In genomic region chr17:81513368-81513958, GRCm38 (mm10) we compare ENCODE assay signal across 13 mouse cellular contexts.
DNase-seq lines count a peak whose midpoint lies in the region; ATAC-seq and TF ChIP-seq lines count a peak whose summit lies in the region.
"Had no signal": no experiment of that assay in that cellular context is flagged by ENCODE, and none has a peak within 500 bp of the region (broad histone marks: within the 10 kb centered on the region; RNA-seq: fewer than 3 reads in every experiment).

No protein-coding gene starts in this region.

- peak; percentile 18 for DNase-seq in adrenal gland, postnatal 14 days
- DNase-seq in adrenal gland, postnatal 25 days = no peak
- peak; percentile 47 for DNase-seq in lung, embryonic 14.5 days
- no peak for DNase-seq in lung, postnatal 25 days (ENCODE audit: low spot score)
- DNase-seq in kidney, postnatal 14 days = peak; percentile 68
- no peak for DNase-seq in left cerebral cortex, adult 9 months (ENCODE audit: low spot score in 2 of 2)
- DNase-seq in urinary bladder, adult 18-20 months (ENCODE audit: low spot score in 2 of 2) = no peak
- DNase-seq in urinary bladder, postnatal 10 days (ENCODE audit: low spot score) = no peak
- DNase-seq: cerebellum, adult 8-10 months; right cerebral cortex, postnatal 4 days had no signal

- 56% methylated on average over 6 of the region's 6 CpGs for WGBS in lung, embryonic 14.5 days

- no peak for ATAC-seq in lung, embryonic 14.5 days (ENCODE audit: insufficient read depth)

- no peak for TF ChIP-seq CTCF in lung, embryonic 14.5 days (IDR thresholded peaks at IDR 0.05; ENCODE audit: low read depth)

- H3K4me2 ChIP-seq in lung, embryonic 14.5 days = no peak overlapping the region
- H3K4me2 ChIP-seq: heart, embryonic 12.5 days; liver, embryonic 15.5 days had no signal

- H3K4me3 ChIP-seq in lung, embryonic 14.5 days (ENCODE audit: low read depth, low read length) = no peak overlapping the region
- H3K4me3 ChIP-seq: heart, embryonic 12.5 days; liver, embryonic 15.5 days; midbrain, embryonic 10.5 days had no signal

- no peaks in the 10 kb centered on the region for H3K9me3 ChIP-seq in lung, embryonic 14.5 days (ENCODE audit: low read depth, low read length)
- H3K9me3 ChIP-seq: heart, embryonic 12.5 days; liver, embryonic 15.5 days; midbrain, embryonic 10.5 days had no signal

- H3K27ac ChIP-seq in lung, embryonic 14.5 days (ENCODE audit: low read depth) = no peak overlapping the region
- H3K27ac ChIP-seq: liver, embryonic 15.5 days; midbrain, embryonic 10.5 days had no signal

- H3K4me1 ChIP-seq in lung, embryonic 14.5 days (ENCODE audit: insufficient read depth) = 0 out of 2 replicates have a peak, but pooled peaks cover 6% of the 10 kb centered on the region
- H3K4me1 ChIP-seq: liver, embryonic 15.5 days had no signal

- H3K27me3 ChIP-seq in lung, embryonic 14.5 days (ENCODE audit: insufficient read depth, low read length) = no peaks in the 10 kb centered on the region
- H3K27me3 ChIP-seq: heart, embryonic 12.5 days; liver, embryonic 15.5 days had no signal

- no peak overlapping the region for H3K9ac ChIP-seq in lung, embryonic 14.5 days
- H3K9ac ChIP-seq: heart, embryonic 12.5 days; liver, embryonic 15.5 days had no signal

- H3K36me3 ChIP-seq in lung, embryonic 14.5 days (ENCODE audit: insufficient read depth) = no peaks in the 10 kb centered on the region
- H3K36me3 ChIP-seq: heart, embryonic 12.5 days; liver, embryonic 15.5 days; midbrain, embryonic 10.5 days had no signal

Comparison
In these comparisons a context has a peak if more than half of its experiments do, and no peak if none do; other contexts are left out.
1. DNase-seq: peak in adrenal gland, postnatal 14 days (single experiment), lung, embryonic 14.5 days (single experiment) and kidney, postnatal 14 days (single experiment); none in adrenal gland, postnatal 25 days (single experiment), lung, postnatal 25 days (single experiment), left cerebral cortex, adult 9 months (0 of 2), urinary bladder, adult 18-20 months (0 of 2) and urinary bladder, postnatal 10 days (single experiment).